Mouse (Mus musculus): ENCODE measurements around the gene Gja4. TPM values are rescaled to one million over a fixed set of nuclear protein-coding genes. Genes with fewer than 3 reads are reported as not detected.
A peak's percentile ranks its signal among the peaks of the same experiment; 100 is the strongest.

Gja4 gene
- polyA plus RNA-seq, 1 experiment from 2014 or later: 19.4 TPM

GRCm38 (mm10) chr4:127334870-127335504, 21.1 kb upstream of the Gja4 start:
- Histone ChIP-seq H3K9ac (no peak overlapping the region), H3K4me1 (peaks cover 15% of the 10 kb centered on the region), H3K27ac (no peak overlapping the region), H3K36me3 (no peaks in the 10 kb centered on the region), H3K9me3 (no peaks in the 10 kb centered on the region), H3K27me3 (replicated peaks) (peaks cover 36% of the 10 kb centered on the region), H3K4me3 (no peak overlapping the region), H3K4me2 (replicated peaks) (no peak overlapping the region)
- WGBS: 43% methylated on average over 5 of the region's 5 CpGs
- no peak for ATAC-seq (ENCODE audit: low FRiP score, low read depth)

- H3K4me3 ChIP-seq: no peak overlapping the region
- no peak for ATAC-seq (ENCODE audit: low FRiP score, low read depth)
- H3K4me2 ChIP-seq (replicated peaks): peak overlapping the region; percentile 48; the same call in 1 of the 2 replicates
- peaks cover 67% of the 10 kb centered on the region for H3K27me3 ChIP-seq (replicated peaks)
- H3K36me3 ChIP-seq: no peaks in the 10 kb centered on the region
- H3K4me1 ChIP-seq: peaks cover 18% of the 10 kb centered on the region
- WGBS: 16% methylated on average over 13 of the region's 13 CpGs
- H3K27ac ChIP-seq: no peak overlapping the region
- no peak overlapping the region for H3K9ac ChIP-seq
- H3K9me3 ChIP-seq: no peaks in the 10 kb centered on the region
These were observed 17.3 kb upstream of the Gja4 start for GRCm38 (mm10) chr4:127331171-127331570.

- H3K36me3 ChIP-seq: no peaks in the 10 kb centered on the region
- H3K4me3 ChIP-seq: peak within 1 kb of the TSS; percentile 16
- 2% methylated on average over 49 of the region's 49 CpGs for WGBS
- H3K27me3 ChIP-seq (replicated peaks): peaks cover 74% of the 10 kb centered on the region
- peaks cover 18% of the 10 kb centered on the region for H3K4me1 ChIP-seq
- peak within 1 kb of the TSS; percentile 48 for H3K4me2 ChIP-seq (replicated peaks)
- no peaks in the 10 kb centered on the region for H3K9me3 ChIP-seq
- no peak within 1 kb of the TSS for H3K9ac ChIP-seq
- H3K27ac ChIP-seq: no peak within 1 kb of the TSS
- no peak for ATAC-seq (ENCODE audit: low FRiP score, low read depth)
These were observed 16.6 kb upstream of the Gja4 start, which contains the start of gene Gjb3 for GRCm38 (mm10) chr4:127330181-127331100. Gene Gjb3 (minus strand): TSS chr4:127330844.

GRCm38 (mm10) chr4:127329751-127330150, 15.9 kb upstream of the Gja4 start:
- Histone ChIP-seq H3K4me3 (no peak overlapping the region), H3K9ac (no peak overlapping the region), H3K27me3 (replicated peaks) (peaks cover 76% of the 10 kb centered on the region), H3K9me3 (no peaks in the 10 kb centered on the region), H3K4me1 (peaks cover 18% of the 10 kb centered on the region), H3K36me3 (no peaks in the 10 kb centered on the region), H3K27ac (no peak overlapping the region), H3K4me2 (replicated peaks) (peak overlapping the region; percentile 48)
- 2% methylated on average over 13 of the region's 13 CpGs for WGBS
- ATAC-seq (ENCODE audit: low FRiP score, low read depth): no peak

- Histone ChIP-seq H3K9ac (no peak overlapping the region), H3K27me3 (replicated peaks) (peaks cover 70% of the 10 kb centered on the region), H3K4me2 (replicated peaks) (no peak overlapping the region), H3K4me1 (peaks cover 18% of the 10 kb centered on the region), H3K27ac (no peak overlapping the region), H3K9me3 (no peaks in the 10 kb centered on the region), H3K4me3 (no peak overlapping the region), H3K36me3 (no peaks in the 10 kb centered on the region)
- WGBS: 9% methylated on average over 3 of the region's 3 CpGs
- ATAC-seq (ENCODE audit: low FRiP score, low read depth): no peak
These were observed 15.2 kb upstream of the Gja4 start for GRCm38 (mm10) chr4:127329046-127329445.

- H3K9ac ChIP-seq: no peak overlapping the region
- no peak overlapping the region for H3K27ac ChIP-seq
- no peak overlapping the region for H3K4me3 ChIP-seq
- H3K4me1 ChIP-seq: peaks cover 18% of the 10 kb centered on the region
- peaks cover 68% of the 10 kb centered on the region for H3K27me3 ChIP-seq (replicated peaks)
- H3K4me2 ChIP-seq (replicated peaks): no peak overlapping the region
- WGBS: 64% methylated on average over 7 of the region's 7 CpGs
- H3K36me3 ChIP-seq: no peaks in the 10 kb centered on the region
- no peak for ATAC-seq (ENCODE audit: low FRiP score, low read depth)
- H3K9me3 ChIP-seq: no peaks in the 10 kb centered on the region
These were observed 14.5 kb upstream of the Gja4 start for GRCm38 (mm10) chr4:127328378-127328777.

GRCm38 (mm10) chr4:127327749-127328148, 13.9 kb upstream of the Gja4 start:
- H3K36me3 ChIP-seq: no peaks in the 10 kb centered on the region
- H3K4me1 ChIP-seq: peaks cover 18% of the 10 kb centered on the region
- peaks cover 66% of the 10 kb centered on the region for H3K27me3 ChIP-seq (replicated peaks)
- 80% methylated on average over 6 of the region's 6 CpGs for WGBS
- no peak overlapping the region for H3K9ac ChIP-seq
- H3K27ac ChIP-seq: no peak overlapping the region
- no peaks in the 10 kb centered on the region for H3K9me3 ChIP-seq
- no peak overlapping the region for H3K4me2 ChIP-seq (replicated peaks)
- H3K4me3 ChIP-seq: no peak overlapping the region
- ATAC-seq (ENCODE audit: low FRiP score, low read depth): no peak

- Histone ChIP-seq H3K4me2 (replicated peaks) (no peak overlapping the region), H3K4me1 (peaks cover 18% of the 10 kb centered on the region), H3K9ac (no peak overlapping the region), H3K27ac (no peak overlapping the region), H3K36me3 (no peaks in the 10 kb centered on the region), H3K9me3 (no peaks in the 10 kb centered on the region), H3K27me3 (replicated peaks) (peaks cover 62% of the 10 kb centered on the region), H3K4me3 (no peak overlapping the region)
- no peak for ATAC-seq (ENCODE audit: low FRiP score, low read depth)
- 69% methylated on average over 7 of the region's 7 CpGs for WGBS
These were observed 13.4 kb upstream of the Gja4 start for GRCm38 (mm10) chr4:127327258-127327657.

- WGBS: 91% methylated on average over 5 of the region's 5 CpGs
- Histone ChIP-seq H3K4me3 (no peak overlapping the region), H3K27me3 (replicated peaks) (peaks cover 44% of the 10 kb centered on the region)
These were observed 11.4 kb upstream of the Gja4 start for GRCm38 (mm10) chr4:127325276-127325675.

GRCm38 (mm10) chr4:127324759-127325158, 10.9 kb upstream of the Gja4 start:
- Histone ChIP-seq H3K36me3 (no peaks in the 10 kb centered on the region), H3K27ac (no peak overlapping the region), H3K4me3 (no peak overlapping the region), H3K27me3 (replicated peaks) (peaks cover 38% of the 10 kb centered on the region), H3K4me1 (0 out of 2 replicates have a peak, but pooled peaks cover under 1% of the 10 kb centered on the region), H3K9me3 (no peaks in the 10 kb centered on the region), H3K4me2 (replicated peaks) (no peak overlapping the region), H3K9ac (no peak overlapping the region)
- ATAC-seq (ENCODE audit: low FRiP score, low read depth): peak; percentile 66
- 5% methylated on average over 6 of the region's 6 CpGs for WGBS

More at GRCm38 (mm10) chr4:127325276-127325675, 11.4 kb upstream of the Gja4 start:
- ATAC-seq (ENCODE audit: low FRiP score, low read depth): no peak
- Histone ChIP-seq H3K4me2 (replicated peaks) (no peak overlapping the region), H3K36me3 (no peaks in the 10 kb centered on the region), H3K4me1 (peaks cover 6% of the 10 kb centered on the region), H3K27ac (no peak overlapping the region), H3K9me3 (no peaks in the 10 kb centered on the region), H3K9ac (no peak overlapping the region)

- no peaks in the 10 kb centered on the region for H3K36me3 ChIP-seq
- H3K27me3 ChIP-seq (replicated peaks): peaks cover 34% of the 10 kb centered on the region
- H3K9me3 ChIP-seq: no peaks in the 10 kb centered on the region
- no peak overlapping the region for H3K27ac ChIP-seq
- H3K9ac ChIP-seq: no peak overlapping the region
- ATAC-seq (ENCODE audit: low FRiP score, low read depth): peak; percentile 29; the same call in 1 of the 2 replicates
- H3K4me1 ChIP-seq: no peaks in the 10 kb centered on the region
- WGBS: 80% methylated on average over 10 of the region's 10 CpGs
- H3K4me3 ChIP-seq: no peak overlapping the region
- no peak overlapping the region for H3K4me2 ChIP-seq (replicated peaks)
These were observed 10.5 kb upstream of the Gja4 start for GRCm38 (mm10) chr4:127324296-127324695.

GRCm38 (mm10) chr4:127323651-127324050, 9.8 kb upstream of the Gja4 start:
- no peak overlapping the region for H3K4me3 ChIP-seq

More at GRCm38 (mm10) chr4:127323651-127324050, 9.8 kb upstream of the Gja4 start:
- no peaks in the 10 kb centered on the region for H3K36me3 ChIP-seq
- ATAC-seq (ENCODE audit: low FRiP score, low read depth): no peak
- peaks cover 28% of the 10 kb centered on the region; the same call in 1 of the 2 replicates for H3K27me3 ChIP-seq (replicated peaks)
- no peak overlapping the region for H3K4me2 ChIP-seq (replicated peaks)
- H3K4me1 ChIP-seq: no peaks in the 10 kb centered on the region
- no peaks in the 10 kb centered on the region for H3K9me3 ChIP-seq
- no peak overlapping the region for H3K27ac ChIP-seq
- no peak overlapping the region for H3K9ac ChIP-seq
- 77% methylated on average over 3 of the region's 3 CpGs for WGBS
